Mouse (Mus musculus) CD8-positive naive resting alpha-beta T cell, adult 2 months (primary cell): ENCODE data around the gene Cnot11.

Experiments
- DNase-seq, 2 experiments: peaks; one replicate each; pipeline ENCODE4 v3.0.0; 2022; ENCODE audit warnings: low read depth in 2 of 2, low spot score in 2 of 2

The Cnot11 gene

GRCm38 (mm10) chr1:39533917-39534316, 875 bp upstream of the Cnot11 start:
- DNase-seq, result no peak

- peak; percentile 85 to 94 for DNase-seq
Measured at GRCm38 (mm10) chr1:39535515-39536311, 921 bp downstream of the Cnot11 start.

GRCm38 (mm10) chr1:39536701-39537100, 1.9 kb downstream of the Cnot11 start:
- no peak for DNase-seq

- DNase-seq, result no peak
Measured at GRCm38 (mm10) chr1:39537631-39538380, 3.0 kb downstream of the Cnot11 start.

GRCm38 (mm10) chr1:39540592-39540991, 5.8 kb downstream of the Cnot11 start:
- DNase-seq, result no peak

- no peak for DNase-seq
Measured at GRCm38 (mm10) chr1:39545589-39545988, 10.8 kb downstream of the Cnot11 start.

- DNase-seq, result no peak
Measured at GRCm38 (mm10) chr1:39546160-39546866, 11.5 kb downstream of the Cnot11 start.

- no peak for DNase-seq
Measured at GRCm38 (mm10) chr1:39547238-39547637, 12.4 kb downstream of the Cnot11 start.

- no peak for DNase-seq
Measured at GRCm38 (mm10) chr1:39549831-39550230, 15.0 kb downstream of the Cnot11 start.

GRCm38 (mm10) chr1:39555556-39556415, 21.0 kb downstream of the Cnot11 start:
- no peak for DNase-seq

GRCm38 (mm10) chr1:39559009-39559408, 24.2 kb downstream of the Cnot11 start:
- DNase-seq, result no peak

GRCm38 (mm10) chr1:39561920-39562319, 27.1 kb downstream of the Cnot11 start:
- no peak for DNase-seq

- no peak for DNase-seq
Measured at GRCm38 (mm10) chr1:39563161-39563560, 28.4 kb downstream of the Cnot11 start.

GRCm38 (mm10) chr1:39564603-39565002, 29.8 kb downstream of the Cnot11 start:
- DNase-seq, result no peak

GRCm38 (mm10) chr1:39568079-39568478, 33.3 kb downstream of the Cnot11 start:
- DNase-seq, result no peak

- no peak for DNase-seq
Measured at GRCm38 (mm10) chr1:39571653-39572052, 36.9 kb downstream of the Cnot11 start.

- DNase-seq, result no peak
Measured at GRCm38 (mm10) chr1:39573890-39574289, 39.1 kb downstream of the Cnot11 start.

GRCm38 (mm10) chr1:39575778-39576375, 41.1 kb downstream of the Cnot11 start:
- DNase-seq, result no peak

GRCm38 (mm10) chr1:39576431-39577243, 41.8 kb downstream of the Cnot11 start:
- DNase-seq, result peak in 1 of 2 experiments; percentile 60
